Mouse (Mus musculus) spleen, postnatal 14 days (tissue): ENCODE data around the gene Armh3.
"Not testable (repeated sequence)": the region's sequence is repeated elsewhere in the genome, so short reads cannot be mapped to it uniquely, and the experiment has no call there.

Experiments
- DNase-seq, 2 experiments: peaks; one replicate each; pipeline ENCODE4 v3.0.0; 2021 to 2022; ENCODE audit warnings: low spot score in 2 of 2

The Armh3 gene

GRCm38 (mm10) chr19:46033911-46034310, 35.6 kb upstream of the Armh3 start:
- DNase-seq: no peak

GRCm38 (mm10) chr19:46032731-46033510, 34.6 kb upstream of the Armh3 start:
- DNase-seq: no peak

GRCm38 (mm10) chr19:46031689-46032432, 33.6 kb upstream of the Armh3 start:
- DNase-seq: no peak

GRCm38 (mm10) chr19:46030196-46030983, 32.1 kb upstream of the Armh3 start:
- no peak for DNase-seq

GRCm38 (mm10) chr19:46029652-46030051, 31.4 kb upstream of the Armh3 start:
- DNase-seq: no peak

GRCm38 (mm10) chr19:46028747-46029320, 30.5 kb upstream of the Armh3 start:
- no peak for DNase-seq

GRCm38 (mm10) chr19:46026567-46026966, 28.3 kb upstream of the Armh3 start:
- DNase-seq: no peak

- no peak for DNase-seq
Measured at GRCm38 (mm10) chr19:46024959-46025358, 26.7 kb upstream of the Armh3 start.

- no peak for DNase-seq
Measured at GRCm38 (mm10) chr19:46016023-46016422, 17.7 kb upstream of the Armh3 start.

- DNase-seq: peak; percentile 66 to 79
Measured at GRCm38 (mm10) chr19:46014572-46015178, 16.4 kb upstream of the Armh3 start.

- DNase-seq: no peak
Measured at GRCm38 (mm10) chr19:46005680-46006079, 7.4 kb upstream of the Armh3 start.

GRCm38 (mm10) chr19:46004814-46005466, 6.7 kb upstream of the Armh3 start:
- no peak for DNase-seq

- DNase-seq: peak; percentile 76
Measured at GRCm38 (mm10) chr19:46003371-46004226, 5.3 kb upstream of the Armh3 start, which contains the start of gene Hps6. Hps6 (plus strand) TSS chr19:46003508.

GRCm38 (mm10) chr19:46002279-46002678, 4.0 kb upstream of the Armh3 start:
- no peak for DNase-seq

GRCm38 (mm10) chr19:45999378-45999777, 1.1 kb upstream of the Armh3 start:
- no peak for DNase-seq

GRCm38 (mm10) chr19:45998694-45999217, 468 bp upstream of the Armh3 start:
- no peak for DNase-seq

GRCm38 (mm10) chr19:45997365-45997764, 923 bp downstream of the Armh3 start:
- no peak for DNase-seq

GRCm38 (mm10) chr19:45993981-45994737, 4.1 kb downstream of the Armh3 start:
- DNase-seq: no peak

- DNase-seq: not testable (repeated sequence)
Measured at GRCm38 (mm10) chr19:45993441-45993840, 4.8 kb downstream of the Armh3 start.
